Mouse (Mus musculus): ENCODE results near the gene Pard3b.

The Pard3b gene

DNA sequence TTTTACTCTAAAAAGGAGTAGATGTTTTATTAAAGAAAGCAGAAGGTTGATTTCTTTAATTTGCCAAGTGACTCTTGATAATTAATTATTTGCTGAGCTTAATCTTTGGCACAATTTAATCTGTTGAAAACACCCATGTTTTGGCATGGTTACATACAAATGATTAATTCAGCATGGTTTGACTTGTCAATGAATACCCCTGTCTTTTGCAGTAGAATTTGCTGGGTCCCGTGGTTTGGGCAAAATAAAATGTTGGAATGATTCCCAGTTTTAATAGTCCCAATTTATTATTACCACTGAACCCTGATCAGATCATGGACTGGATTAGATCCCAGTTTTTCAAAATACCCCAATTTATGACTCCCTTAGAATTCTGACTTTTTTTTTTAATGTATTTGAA is 808.2 kb downstream of the Pard3b start:
- no peak for DNase-seq (ENCODE audit: low read depth, low spot score)

DNA sequence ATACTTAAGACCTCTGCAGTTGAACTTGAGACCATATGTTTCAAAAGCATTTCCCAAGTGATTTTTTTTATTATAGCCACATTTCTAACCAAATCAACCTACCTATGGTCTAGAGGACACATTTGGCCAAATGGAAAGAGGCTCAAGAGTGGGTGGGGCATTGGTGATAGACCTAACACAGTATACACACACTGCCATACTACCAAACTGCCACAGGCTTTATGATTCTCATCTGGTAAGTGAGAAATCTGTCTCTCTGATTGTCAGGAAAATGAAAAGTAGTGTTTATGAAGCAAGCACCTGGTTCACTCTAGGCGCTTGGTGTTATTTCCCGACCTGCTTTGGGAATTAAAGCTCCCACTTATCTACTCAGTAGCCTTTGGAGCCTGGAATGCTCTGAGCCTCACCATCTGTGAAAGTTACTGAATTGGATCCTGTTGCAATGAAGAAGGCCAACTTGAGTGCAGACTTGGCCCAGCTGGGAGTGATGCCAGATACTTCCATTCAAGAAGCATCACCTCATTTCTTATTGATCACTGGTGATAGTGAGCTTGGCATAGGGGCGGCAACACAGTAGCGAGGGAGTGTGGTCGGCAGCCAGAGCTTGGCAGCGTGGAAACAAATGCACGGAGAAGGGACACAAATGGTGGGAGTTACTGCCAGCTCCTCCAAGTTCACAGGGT is 810.7 kb downstream of the Pard3b start:
- DNase-seq (ENCODE audit: low read depth, low spot score), result peak; percentile 4

DNA sequence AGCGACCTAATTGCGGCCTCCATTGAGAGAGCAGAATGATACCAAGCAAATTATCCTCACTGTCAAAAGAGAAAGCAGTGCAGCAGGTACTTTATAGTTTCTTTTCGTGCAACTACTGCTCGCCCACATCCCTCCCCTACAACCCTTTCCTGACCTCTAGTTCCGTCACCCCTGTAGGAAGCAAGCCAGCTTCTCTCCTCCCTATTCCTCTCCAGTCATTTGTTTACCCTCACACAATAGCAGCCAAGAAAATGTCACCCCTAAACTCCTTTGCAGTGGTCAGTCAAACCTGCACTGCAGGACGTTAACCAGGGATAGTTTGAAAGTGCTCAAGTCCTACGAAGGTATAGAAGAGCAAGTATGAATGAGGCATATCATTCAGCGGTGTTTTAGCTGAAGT is 826.9 kb downstream of the Pard3b start:
- DNase-seq (ENCODE audit: low read depth, low spot score), result no peak

DNA sequence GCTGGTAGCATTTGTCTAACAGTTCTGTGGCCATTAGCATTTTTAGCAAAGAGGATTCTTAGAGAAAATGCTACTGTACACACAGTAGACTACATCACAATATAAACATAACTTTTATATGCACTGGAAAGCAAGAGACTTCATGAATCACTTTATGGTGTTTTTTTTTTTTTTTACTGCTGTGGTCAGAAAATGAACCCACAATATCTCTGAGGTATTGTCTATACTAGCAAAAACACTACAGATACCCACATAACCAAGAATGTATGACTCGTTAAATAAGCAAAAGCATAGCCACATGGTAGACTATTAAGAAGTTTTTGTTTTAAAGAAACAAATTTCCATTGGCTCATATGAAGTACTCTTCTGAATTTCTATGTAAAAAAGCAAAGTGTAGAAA is 827.9 kb downstream of the Pard3b start:
- DNase-seq (ENCODE audit: low read depth, low spot score), result no peak

DNA sequence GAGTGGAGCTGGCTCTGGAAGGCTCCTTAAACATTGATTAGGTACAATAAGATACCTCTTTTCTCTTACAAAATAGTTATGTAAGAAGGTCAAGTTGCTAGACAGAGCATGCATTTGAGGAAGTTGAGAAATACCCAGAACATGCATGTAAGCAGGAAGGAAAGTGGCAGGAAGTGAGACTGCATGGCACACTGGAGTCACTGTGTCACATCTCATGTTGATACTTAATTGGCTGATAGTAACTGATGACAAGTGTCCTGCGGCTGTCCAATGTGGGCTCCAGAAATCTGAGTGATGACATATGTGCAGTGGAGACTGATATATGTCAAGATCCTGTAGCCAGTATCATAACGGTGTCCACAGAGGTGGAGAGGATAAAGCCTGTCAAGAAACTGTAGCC is 844.4 kb downstream of the Pard3b start:
- no peak for DNase-seq (ENCODE audit: low read depth, low spot score)

DNA sequence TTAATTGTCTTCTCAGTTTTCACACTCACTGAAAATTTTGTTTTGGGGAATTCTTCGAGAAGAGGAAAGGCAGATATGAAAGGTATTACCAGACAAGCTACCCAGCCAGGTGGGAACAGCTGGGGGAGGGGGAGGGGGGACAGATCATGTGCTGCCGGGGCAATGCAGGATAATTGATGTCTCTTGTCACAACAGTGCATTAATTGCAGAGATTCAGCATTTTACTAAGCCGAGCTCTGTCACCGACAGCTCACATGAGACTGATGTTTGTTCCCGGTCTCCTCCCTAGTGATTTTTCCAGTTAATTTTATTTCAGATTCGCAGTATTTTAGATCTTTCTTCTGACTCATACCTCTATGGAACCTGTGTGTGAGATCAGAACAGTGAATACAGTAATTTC is 850.2 kb downstream of the Pard3b start:
- no peak for DNase-seq (ENCODE audit: low read depth, low spot score)

DNA sequence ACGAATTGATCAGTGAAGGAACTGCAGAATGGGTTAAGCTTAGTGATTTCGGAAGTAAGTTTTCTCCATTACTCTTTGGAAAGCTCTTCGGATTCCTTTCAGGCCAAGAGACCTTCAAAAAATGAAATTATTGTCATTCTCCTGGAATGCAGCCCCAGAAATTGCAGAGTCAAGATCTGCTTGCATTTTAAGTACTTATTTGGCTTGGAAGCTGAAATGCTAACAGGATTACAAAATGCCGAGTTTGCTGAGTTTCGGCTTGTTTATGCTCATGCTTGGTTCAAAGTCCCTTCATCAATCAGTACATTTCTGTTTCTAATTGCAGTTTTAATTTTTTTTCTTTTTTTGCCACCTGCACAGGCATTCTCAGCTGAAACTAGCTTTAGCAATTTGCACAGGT is 860.5 kb downstream of the Pard3b start:
- peak; percentile 20 for DNase-seq (ENCODE audit: low read depth, low spot score)

DNA sequence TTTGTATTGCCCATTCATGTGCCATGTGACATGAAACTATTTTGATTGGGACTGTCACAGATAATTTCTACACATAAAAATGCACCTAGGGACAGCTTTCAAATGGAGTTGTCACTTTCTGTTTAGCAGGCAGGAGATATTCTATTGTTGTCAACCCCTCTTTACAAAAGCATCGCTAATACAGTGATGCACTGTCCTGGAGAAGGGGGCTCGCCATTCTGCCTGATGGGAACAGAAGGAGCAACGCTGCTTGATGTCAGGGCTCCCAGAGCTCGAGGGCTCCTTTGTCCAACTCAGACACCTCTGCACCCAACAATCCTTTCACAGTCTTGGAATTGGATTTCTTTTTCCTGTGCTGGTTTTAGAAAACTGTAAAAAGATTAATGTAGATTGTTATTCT is 871.9 kb downstream of the Pard3b start:
- DNase-seq (ENCODE audit: low read depth, low spot score), result no peak

DNA sequence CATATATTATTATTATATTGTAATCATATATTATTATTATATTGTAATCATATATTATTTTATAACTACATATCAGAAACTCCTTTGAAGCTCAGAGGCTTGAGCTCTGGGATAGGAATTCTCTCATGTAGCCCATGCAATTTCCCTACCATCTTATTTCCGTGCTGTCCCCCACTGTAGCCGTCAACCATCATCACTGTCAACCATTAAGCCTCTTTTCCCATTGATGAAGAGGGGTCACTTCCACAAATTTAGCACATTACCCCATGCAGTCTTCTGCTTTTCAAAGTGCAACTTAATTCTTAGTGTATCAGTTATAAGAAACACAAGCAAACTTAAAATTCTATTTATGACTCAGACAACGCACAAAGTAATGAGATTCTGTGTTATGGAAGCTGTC is 873.1 kb downstream of the Pard3b start:
- no peak for DNase-seq (ENCODE audit: low read depth, low spot score)

DNA sequence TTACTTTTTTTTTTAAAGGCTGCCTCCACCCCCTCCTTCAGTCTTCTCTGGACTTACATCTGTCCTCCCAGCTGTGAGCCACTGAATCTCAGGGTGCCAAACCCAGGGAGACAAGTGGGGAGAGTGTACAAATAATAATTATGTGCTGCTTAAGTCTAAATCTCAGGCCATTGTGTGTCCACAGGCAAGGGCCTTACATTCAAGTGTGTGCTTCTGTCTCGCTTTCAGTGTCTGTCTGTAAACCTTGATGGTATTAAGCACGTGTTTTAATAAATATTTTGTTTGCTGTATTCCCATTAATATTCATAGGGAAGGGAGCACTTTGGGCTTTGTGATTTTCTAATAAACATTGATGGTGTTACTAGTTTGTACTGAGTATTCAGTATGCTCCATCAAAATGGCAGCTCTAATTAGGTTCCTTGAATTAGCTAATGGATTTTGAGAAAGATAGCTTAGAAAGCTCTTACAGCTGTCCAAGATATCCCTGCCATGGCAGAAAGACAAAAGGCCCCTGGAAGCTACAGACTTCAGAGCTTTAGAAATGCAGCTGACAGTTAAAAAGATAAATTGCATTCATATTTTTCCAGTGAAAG is 880.1 kb downstream of the Pard3b start:
- no peak for DNase-seq (ENCODE audit: low read depth, low spot score)

DNA sequence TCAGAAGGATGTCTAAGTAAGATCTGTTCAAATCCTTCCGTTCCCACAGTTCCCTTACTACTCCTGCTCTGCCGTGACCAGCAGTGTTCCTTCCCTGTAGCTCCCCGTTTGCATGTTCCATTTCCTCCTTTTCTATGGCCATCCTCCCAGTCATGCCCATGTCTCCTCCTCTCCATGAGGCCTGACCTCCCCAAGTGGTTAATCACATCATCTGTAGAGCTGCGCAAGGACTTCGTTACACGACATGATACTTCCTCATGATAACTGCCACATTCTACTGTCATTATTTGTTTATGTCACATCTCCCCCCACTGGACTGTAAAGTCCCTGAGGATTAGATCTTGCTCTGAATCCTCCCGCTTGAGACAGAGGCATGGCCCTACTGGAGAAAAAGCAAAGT is 882.7 kb downstream of the Pard3b start:
- DNase-seq (ENCODE audit: low read depth, low spot score), result no peak

DNA sequence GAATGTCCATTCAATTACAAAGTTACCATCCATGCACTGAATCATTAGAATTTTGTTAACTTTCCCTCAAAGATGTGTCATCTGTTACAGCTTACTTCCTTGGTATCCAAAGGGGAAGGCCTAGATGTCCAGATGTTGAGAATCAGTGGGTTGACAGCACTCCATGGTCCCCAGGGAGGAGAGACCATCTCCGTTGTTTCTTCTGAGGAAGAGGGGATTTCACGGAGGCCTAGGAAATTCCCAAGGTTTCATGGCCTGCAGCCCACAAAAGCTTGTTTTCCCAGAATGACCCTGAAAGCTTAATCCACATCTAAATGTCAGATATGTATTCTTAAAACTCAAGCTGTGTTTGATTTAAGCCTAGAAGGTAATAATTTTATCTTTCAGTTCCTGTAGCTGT is 884.1 kb downstream of the Pard3b start:
- peak; percentile 16 for DNase-seq (ENCODE audit: low read depth, low spot score)

DNA sequence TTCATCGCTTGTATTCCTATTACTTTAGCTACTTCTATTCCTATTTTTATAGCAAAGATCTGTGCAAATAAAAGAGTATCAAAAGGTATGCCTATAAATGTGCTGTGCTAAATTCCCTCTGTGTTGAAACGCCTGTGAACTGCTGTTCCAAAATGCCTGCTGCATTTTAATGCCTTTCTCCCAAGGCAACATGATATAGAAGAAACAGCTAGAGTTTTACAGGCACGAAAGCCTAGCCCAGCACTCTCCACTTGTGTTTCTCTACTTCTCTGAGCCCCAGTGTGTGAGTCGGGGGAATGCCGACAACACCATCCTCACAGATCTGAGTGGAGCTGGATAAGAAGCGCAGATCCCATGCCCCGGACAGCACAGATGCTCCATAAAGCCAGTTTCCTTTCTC is 889.2 kb downstream of the Pard3b start:
- DNase-seq (ENCODE audit: low read depth, low spot score), result no peak

DNA sequence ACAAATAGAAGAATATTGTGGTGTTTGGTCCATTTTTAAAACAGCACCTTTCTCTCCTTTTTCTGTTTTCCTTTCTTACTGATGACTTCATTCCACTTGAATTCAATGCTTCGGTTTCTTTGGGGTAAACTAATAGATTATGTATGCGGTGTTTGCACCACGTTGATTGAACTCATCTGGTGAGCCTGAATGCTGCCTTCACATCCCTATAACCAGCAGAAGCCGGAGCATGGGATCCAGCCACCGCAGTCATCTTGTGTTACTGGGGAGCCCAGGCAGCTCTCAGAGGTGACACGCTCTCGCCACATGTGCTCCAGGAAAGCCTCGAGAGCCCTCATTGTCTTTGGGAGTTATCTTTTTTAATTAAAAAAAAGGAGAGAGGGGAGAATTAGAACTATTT is 891.3 kb downstream of the Pard3b start:
- DNase-seq (ENCODE audit: low read depth, low spot score), result no peak

DNA sequence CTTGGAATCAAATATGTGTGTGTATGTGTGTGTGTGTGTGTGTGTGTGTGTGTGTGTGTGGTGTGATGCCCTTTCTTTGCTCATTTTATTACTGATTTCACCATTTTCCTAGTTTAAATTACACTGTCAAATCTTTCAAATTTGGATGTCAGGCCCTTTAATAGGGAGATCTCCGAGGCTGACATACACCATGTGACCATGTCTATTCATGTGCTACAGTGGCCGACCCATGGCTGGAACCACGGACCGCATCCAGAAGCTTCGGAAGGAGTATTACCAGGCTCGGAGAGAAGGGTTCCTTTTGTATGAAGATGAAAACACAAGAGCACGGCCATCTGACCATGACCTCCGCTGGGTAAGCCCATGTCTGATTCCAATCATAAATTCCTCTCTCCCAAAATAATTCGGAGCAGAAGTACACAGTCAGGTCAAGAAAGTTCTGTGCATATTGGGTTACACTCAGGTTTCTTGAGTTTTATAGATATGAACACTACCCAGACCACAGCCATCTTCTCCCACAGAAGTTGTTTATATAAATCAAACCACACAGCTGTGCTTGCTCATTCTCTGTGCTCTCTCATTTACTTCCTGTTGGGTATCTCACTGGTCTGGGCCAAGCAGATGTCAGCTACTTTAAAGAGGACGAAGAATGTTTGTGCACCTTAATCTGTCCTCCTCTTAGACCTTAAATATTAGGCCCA is 894.0 kb downstream of the Pard3b start:
- no peak for DNase-seq (ENCODE audit: low read depth, low spot score)

DNA sequence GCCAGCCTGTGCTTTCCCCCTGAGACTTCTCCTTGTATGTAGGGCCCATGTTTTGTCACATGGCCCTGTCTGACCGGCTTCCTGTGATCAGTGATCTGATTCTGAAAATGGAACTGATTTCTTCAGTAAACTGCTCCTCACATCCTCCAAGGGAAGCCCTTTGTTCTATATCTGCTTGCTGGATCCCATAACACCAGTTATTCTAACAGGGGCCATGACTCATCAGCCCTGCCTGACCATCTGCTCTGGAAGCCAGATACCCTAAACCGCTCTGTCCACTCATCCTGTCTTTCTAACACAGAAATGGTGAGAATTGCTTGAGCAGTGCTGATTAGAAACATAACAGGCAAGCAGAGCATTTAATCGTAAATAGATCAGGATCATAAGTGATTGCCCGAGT is 910.3 kb downstream of the Pard3b start:
- DNase-seq (ENCODE audit: low read depth, low spot score), result no peak

DNA sequence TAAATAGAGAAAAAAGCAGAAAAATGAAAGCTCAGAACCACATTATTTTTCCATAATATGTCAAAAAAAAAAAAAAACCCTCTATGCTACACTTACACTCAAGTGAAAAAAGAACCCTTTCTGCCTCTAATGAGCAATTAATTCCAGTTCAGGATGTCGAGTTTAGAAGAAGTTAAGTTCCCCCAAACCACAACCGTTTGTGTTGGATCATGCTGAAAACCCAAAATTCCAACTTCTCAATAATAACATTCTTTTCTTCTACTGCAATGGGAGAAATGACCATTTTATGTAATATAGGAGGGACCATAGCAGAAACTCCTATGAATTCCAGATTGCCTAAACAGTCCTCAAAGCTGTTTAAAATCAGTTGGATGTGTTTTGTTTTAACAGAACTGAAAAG is 911.9 kb downstream of the Pard3b start:
- DNase-seq (ENCODE audit: low read depth, low spot score), result no peak

DNA sequence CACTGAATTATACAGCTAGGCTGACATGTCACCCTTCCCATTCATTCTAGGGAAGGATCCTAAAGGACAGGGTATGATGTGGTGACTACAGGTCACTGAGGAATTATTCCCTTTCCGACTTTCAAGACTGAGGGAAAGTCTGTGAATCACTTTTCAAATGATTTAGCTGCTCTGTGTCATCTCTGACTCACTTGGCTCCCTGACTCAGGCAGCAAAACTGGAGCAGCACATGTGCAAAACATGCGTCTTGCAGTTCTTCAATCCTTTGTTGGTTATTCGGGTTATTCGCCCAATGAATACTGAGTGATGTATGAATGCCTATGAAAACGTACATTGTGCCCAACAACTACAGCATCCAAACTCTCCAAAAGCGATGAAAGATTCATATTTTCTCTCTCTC is 912.9 kb downstream of the Pard3b start:
- DNase-seq (ENCODE audit: low read depth, low spot score), result peak; percentile 42

DNA sequence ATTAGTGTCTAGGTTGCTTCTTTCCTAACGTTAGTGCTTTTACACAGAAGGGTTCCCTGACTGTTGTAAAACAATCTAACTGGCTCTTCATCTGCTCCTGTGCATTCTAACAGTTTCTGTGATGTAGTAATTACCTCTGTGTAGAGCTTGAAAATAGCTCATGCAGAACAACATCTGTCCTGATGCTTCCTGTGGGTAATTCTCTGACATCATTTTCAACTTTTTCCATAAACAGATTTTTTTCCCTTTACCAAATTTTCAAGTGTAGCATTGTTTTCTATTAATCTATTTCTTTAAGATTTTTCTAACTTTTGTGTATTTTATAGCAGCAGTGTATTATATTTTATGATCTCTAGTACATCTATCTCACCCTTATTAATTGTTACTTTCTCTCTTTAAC is 917.2 kb downstream of the Pard3b start:
- DNase-seq (ENCODE audit: low read depth, low spot score), result no peak

DNA sequence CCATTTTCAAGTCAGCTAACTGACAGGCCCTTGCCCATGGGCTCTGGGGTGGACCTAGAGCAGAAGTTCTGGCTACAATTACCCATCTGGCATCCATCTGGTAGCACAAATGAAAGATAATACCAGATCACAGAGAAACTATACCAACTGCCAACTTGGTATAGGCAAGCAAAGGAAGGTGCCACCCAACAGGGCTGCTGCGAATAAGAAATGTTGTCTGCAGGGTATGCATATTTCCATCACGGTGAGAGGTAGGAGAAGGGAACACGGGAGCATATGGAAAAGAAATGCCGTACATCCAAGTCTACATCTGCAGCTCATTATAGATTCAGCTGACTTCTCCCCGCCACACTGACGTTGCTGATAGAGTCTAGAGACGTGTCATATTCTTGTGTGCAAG is 924.4 kb downstream of the Pard3b start:
- no peak for DNase-seq (ENCODE audit: low read depth, low spot score)

DNA sequence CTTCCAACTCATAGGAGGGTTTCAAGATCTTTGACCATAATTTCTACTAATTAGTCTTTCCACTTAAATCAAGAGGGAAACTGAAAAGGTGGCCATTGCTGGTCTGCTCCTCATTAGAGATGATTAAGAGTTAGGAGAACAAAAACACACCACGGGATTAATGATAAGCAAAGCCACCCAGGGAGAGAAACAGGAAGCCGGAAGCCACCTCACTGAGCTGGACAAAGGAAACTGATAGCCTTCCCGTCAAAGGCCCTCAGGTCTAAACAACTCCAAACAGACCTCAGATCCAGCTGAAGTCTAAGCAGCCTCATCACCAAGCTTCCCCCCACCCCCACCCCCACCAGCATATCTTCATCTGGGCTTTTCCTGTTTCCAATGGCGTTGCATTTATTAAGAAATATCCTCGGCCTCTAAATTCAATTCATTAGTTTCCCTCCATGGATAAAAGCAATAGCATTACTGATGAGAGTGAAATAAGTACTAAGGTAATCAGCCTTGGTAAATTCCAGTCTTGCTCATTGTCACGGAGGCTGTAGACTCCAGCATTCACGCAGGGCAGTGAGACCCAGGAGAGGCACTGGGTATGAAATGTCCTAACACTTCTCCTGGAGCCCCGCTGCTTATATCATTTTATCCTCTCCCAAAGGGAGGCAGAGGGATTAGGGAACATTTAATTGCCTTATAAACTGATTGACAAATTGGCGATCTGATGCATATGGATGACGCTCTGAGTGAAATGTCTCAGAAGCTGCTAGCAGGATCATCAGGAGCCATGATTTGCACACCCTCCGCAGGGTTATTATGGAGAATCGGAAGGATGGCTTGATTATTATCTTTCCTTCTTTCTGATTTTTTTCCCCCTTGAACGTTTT is 925.9 kb downstream of the Pard3b start:
- no peak for DNase-seq (ENCODE audit: low read depth, low spot score)

DNA sequence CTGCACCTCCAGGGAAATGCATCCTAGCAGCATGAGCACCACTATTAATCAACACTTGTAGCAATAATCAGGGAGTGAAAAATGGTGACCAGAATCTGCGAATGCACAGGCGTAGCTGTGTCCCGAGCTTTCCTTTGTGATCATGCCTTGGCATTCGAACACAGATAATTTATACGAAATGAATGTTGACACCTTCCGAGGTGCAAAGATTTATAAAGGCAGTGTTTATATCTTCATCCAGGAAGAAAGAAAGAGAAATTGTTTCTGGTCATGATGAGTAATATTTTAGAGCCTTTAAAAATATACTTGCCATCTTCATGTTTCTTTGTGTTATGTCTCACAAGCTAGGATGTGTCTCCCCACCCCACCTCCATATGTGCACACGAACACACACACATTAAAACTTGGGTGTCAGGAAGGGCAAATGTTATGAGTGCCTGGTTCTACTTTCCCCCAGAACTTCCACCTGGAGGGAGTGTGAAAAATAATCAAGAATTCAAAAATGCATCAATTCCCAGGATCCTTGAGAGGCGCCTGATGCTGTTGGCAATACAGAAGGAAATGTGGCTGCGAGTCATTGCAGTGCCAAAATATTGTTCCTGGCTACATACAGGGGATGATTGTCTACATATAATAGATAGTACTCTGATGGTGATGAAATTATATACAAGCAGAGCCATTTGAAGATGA is 926.6 kb downstream of the Pard3b start:
- no peak for DNase-seq (ENCODE audit: low read depth, low spot score)

Measured in skeletal muscle tissue, adult 2 months (tissue).